Mouse (Mus musculus): ENCODE data around the gene Itln1.

DNA sequence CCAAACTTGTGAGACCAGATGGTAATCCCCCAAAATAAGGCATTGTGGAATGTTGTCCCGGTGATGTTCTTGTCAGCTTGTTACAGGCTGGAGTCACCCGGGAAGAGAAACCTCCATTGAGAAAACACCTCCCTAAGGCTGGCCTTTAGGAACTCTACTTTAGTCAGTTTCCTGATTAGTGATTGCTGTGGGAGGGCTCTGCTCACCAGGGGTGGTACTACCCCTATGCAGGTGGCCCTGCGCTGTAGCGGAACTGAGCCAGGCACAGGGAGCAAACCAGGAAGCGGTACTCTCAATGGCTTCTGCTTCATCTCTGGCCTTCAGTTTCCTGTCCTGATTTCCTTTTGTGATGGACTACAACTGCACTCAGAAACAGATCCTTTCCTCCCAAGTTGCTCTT, 35.2 kb downstream of the Itln1 start:
- TF ChIP-seq CTCF (IDR thresholded peaks at IDR 0.05; ENCODE audit: low read depth, low read length), result no peak
- no peak for TF ChIP-seq POLR2A (IDR thresholded peaks at IDR 0.05; ENCODE audit: borderline replicate concordance, low read depth, low read length)

Measured in bone marrow macrophage, adult 2 months (primary cell).